Mouse (Mus musculus) spleen, adult 2 months (tissue): ENCODE measurements around the gene Hhex.

ENCODE experiments used
- CTCF ChIP-seq: fragments of 200-500 bp; IDR thresholded peaks from 2 replicates; pipeline ENCODE4 v1.5.1; 2011; ENCODE audit warnings: mild to moderate bottlenecking, inconsistent platforms; ENCODE audit not compliant: insufficient read depth, insufficient read length, insufficient replicate concordance; ENCODE audit errors: extremely low read depth
- POLR2A ChIP-seq: fragments of 200-500 bp; IDR thresholded peaks from 2 replicates; pipeline ENCODE4 v1.6.1; 2011; ENCODE audit warnings: low read depth, low read length, inconsistent platforms

- TF ChIP-seq CTCF (no peak), POLR2A (no peak)
Observed at GRCm38 (mm10) chr19:37436514-37437288, 2.1 kb downstream of the Hhex start.
